Mouse (Mus musculus) retina, postnatal 1 day (tissue): ENCODE measurements at regions not wholly inside any gene's neighbourhood (a gene's known extent, or its start where the extent isn't known, plus 50 kb on each side); places are given as distances from the start of the nearest gene placed in this dataset.

ENCODE experiments used
- DNase-seq: peaks from one replicate; pipeline ENCODE4 v3.0.0-alpha.2; 2012

GRCm38 (mm10) chr6:117627461-117627860 lies 213.5 kb upstream of the Zfp637 start:
- DNase-seq: no peak

- no peak for DNase-seq
Measured at GRCm38 (mm10) chr6:117646628-117647027, 194.4 kb upstream of the Zfp637 start.

- DNase-seq: no peak
Measured at GRCm38 (mm10) chr6:117650541-117650940, 190.4 kb upstream of the Zfp637 start.

- no peak for DNase-seq
Measured at GRCm38 (mm10) chr6:117651551-117651950, 189.4 kb upstream of the Zfp637 start.

DNA sequence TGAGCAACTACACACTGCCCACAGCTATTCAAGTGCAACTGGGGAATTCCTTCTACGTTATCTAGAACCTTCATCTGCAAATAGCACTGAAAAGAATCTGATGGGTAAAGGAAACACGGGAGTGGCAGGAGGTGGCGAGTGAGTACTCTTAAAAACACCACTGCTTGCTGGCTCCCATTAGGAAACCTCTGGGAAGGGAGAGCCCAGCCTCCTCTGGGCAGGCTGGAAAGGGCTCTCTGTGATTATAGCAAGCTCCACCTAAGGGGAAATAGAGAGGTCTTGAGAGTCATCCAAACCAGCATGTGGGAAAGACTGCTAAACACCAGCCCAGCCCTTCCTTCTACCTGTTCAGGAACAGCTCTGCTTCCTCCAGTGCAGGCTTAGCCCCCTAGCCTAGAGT lies 189.0 kb upstream of the Zfp637 start:
- DNase-seq: no peak

- DNase-seq: no peak
Measured at GRCm38 (mm10) chr6:117652917-117653316, 188.1 kb upstream of the Zfp637 start.

DNA sequence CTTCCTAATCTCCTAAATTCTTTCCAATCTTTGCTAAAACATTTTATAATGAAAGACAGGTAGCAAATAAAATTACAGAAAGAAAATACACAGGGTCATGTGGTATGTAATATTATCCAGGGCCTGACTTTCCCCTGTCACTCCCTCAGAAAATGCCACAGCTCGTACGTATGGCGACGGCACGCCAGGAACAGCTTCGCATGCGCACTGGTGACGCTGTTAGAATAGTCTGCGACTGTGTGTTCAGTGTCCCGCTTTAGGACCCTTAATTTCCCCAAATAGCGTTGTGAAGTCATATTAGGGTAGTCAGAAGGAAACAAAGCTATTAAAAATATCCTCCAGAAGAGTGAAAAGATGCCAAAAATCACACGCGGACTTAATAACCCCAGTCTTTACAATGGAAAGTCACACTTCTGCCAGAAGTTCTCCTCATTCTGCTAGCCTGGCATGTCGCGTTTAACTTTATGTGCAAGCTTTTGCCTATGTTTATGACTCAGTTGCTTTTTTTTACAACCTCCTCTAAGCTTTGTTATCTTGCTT lies 187.0 kb upstream of the Zfp637 start:
- DNase-seq: no peak

DNA sequence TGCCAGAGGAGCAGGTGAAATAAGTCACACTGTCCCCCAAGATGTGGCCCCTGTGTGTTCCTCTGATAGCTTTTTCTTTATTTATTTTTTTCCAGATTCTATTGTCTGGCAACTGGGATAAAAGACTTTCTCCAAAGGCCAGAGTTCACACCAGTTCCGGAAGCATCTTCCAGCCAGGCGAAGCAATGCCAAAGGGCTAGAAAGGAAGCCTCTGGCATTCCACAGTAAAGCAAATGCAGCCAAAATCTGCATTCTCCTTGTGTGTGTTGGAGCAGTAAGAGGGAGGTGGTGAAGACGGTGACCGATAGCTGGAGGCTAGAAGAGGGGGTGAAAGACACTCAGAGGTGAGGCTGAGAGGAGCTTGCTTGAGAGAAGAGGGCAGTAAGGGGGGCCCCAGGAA lies 185.0 kb upstream of the Zfp637 start:
- no peak for DNase-seq

DNA sequence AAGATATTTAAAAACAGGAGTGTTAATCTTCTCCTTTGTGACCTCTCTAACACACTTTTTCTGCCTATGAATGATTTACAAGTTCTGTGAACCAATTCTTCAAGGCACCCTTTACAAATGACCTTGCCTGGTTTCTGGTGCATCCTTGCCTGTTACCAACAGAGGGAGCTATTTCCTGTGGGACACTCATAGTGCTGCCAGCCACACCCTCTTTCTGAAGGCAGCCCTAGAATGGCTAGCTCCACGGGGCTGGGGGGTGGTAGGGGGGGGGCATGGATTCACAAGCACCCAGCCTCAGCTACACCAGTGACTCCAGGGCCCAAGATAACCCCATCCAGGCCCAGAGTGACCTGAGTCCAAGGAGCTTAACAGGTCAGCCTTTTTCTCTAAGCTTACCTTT lies 180.4 kb upstream of the Zfp637 start:
- DNase-seq: peak; percentile 45

DNA sequence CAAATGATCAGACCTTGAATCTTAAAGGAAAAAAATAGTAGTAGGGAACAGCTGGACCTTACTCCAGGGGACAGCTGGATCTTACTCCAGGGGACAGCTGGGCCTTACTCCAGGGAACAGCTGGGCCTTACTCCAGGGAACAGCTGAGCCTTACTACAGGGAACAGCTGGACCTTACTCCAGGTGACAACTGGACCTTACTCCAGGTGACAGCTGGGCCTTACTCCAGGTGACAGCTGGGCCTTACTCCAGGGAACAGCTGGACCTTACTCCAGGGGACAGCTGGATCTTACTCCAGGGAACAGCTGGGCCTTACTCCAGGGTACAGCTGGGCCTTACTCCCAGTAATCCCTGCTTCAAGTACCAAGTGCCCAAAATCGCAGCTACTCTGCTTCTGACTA lies 178.3 kb upstream of the Zfp637 start:
- no peak for DNase-seq

DNA sequence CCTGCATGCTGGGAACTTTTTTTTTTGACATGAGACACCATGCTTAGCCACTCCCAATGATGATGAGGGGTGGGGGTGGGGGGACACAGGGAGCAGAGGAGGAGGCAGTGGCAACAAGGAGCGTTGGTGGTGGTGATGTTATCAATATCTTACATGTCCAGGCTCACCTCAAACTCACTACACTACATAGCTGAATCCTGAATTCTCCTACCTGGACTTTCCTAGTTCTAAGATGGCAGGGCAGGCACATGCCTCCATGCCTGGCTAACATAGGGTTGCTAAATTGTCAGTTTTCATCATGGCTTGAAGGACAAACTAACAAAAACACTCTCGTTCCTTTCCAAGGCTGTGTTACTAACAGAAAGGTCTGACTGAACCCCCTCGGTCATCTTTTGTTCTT lies 170.6 kb upstream of the Zfp637 start:
- DNase-seq: no peak

GRCm38 (mm10) chr6:117670792-117671525 lies 170.0 kb upstream of the Zfp637 start:
- no peak for DNase-seq

DNA sequence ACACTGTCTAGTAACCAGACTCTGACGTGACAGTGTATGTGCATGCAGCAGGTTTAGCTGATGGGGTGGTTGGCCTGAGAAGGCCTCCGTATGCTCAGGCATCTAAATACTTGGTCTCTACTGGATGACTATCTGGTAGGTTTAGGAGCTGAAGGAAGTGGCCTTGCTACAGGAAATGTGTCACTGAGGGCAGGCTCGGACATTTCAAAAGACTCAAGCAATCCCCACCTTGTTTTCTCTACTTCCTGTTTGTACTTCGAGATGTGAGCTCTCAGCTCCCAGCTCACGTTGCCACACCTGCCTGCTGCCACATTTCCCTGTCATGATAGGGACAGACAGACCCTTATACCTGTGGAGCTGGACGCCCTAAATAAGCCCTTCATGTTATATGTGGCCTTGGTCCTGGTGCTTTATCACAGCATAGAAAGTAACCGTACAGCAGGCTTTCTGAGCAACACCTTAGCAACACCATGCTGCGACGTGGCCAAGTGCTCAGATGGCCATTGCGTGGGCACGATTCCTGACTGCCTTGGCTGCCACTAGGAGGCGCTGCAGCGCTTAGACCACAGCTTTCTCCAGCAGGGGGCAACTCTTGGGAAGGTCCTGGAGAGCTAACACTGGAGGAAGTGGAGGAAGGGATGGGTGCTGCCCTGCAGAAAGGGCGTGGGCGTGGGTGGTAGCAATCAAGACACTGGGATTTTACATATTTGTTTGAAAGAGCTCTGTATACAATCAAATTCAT lies 165.8 kb upstream of the Zfp637 start:
- DNase-seq: peak; percentile 66

DNA sequence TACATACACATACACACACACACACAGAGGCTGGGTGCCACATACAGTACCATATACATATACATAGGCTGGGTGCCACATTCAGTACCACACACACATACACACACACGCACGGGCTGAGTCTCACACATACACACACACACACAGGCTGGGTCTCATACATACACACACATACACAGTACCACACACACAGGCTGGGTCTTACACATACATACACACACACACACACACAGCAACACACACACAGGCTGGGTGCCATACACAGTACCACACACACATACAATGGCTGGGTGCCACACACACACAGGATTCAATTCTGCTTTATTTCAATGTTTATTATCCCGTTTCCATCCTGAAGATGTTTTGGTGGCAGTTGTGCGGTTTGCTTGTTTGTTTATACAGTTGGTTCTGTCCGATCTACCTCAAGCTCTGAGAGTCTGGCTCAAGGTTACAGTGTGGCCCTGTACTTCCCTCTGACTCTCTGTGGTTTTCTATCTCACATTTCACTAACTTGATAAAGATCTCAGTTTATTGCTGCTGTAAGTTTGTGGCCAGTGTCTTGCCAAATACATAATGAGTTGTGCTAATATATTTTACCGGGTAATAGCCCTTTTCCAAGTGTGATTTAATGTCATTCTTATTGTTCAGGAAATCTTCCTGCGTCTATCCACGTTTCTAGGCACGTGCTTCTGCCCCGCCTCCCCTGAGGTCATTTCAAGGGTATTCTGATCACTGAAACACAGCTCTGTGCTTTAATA lies 164.7 kb upstream of the Zfp637 start:
- no peak for DNase-seq

DNA sequence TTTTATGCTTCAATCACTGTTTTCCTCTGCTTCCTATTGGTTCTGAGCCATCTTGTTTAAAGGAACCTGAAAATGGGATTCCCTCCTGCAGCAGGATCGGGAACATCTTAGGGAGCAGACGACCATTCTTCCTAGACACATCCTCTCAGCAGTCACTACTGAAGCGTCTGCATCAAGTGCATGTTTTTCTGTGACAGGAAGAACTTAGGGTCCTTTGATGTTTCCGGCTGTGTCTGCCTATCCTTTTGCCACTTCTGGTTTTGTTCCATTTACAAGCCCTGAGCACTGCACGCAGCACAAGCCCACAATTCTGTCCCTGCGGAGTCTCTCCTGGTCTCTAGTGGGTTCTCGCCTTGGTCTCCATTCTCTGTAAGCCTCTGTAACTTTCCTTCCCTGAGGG lies 163.9 kb upstream of the Zfp637 start:
- no peak for DNase-seq

DNA sequence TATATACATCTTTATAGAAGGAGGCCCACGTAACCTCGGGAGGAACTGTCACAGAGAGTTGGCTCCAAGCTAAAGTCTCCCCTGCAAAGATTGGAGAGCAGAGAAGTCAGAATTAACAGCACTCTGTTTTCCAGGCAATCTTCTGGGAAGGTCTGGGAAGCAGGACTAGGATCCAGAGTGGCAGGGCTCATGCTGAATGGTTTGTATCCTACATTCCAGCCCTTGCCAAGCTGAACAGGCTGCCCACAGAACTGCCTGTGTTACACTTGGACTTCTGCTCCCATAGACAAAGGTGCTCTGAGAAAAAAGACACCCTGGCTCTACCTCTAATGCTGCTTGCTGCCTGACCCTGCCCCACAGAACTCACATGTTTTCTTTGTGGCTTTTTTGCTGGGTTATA lies 163.2 kb upstream of the Zfp637 start:
- no peak for DNase-seq

DNA sequence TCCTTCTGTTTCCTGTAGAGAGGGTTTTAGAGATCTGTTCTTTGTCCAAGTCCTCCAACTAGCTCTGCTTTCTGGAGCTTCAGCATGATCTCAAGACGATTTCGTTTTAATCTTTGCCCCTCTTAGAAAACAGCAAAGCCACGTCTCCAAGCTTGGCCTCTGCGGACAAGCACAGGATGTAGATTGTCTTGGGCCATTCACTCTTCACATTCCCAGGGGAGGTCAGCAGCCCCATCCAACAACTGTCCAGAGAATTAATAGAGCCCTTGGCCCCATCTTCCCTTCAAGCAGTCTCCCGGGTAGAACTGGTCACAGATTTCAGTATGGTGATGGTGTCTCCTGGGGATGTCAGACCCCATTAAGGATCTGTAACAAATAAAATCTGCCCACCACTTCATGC lies 162.7 kb upstream of the Zfp637 start:
- DNase-seq: no peak

DNA sequence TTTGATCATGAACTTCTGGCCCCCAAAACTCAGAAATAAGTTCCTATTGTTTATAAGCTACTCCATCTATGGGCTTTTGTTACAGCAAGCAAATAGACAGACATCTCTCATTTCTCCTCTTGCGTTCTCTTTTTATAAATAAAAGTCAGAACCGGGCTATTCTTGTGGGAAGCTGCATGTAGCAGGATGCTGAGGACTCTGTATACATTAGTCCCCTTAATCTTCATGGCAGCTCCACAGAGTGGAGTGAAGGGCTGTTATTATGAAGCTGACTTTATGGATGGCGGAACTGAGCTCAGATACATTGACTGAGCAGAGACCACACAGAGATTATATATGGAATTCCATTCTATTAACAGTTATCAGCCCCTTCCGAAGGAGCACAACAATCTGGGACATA lies 162.1 kb upstream of the Zfp637 start:
- no peak for DNase-seq

DNA sequence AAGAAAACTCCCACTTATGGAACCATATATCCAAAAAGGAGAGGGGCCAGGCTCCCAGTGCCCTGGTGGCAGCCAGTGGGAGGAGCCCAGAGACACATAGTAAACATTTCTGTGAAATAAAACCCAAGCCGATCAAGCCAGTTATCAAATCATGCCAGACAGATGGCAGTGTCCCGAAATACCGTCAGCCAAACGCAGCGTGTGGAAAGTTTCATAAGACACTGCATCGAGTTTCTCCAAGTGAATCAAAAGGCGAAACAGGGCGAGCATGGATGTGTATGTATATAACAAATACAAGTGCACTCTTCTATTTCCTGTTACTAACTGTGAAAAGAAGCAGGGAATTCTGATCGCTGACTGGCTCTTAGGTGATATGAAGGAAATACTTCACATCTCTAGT lies 154.8 kb upstream of the Zfp637 start:
- DNase-seq: no peak

DNA sequence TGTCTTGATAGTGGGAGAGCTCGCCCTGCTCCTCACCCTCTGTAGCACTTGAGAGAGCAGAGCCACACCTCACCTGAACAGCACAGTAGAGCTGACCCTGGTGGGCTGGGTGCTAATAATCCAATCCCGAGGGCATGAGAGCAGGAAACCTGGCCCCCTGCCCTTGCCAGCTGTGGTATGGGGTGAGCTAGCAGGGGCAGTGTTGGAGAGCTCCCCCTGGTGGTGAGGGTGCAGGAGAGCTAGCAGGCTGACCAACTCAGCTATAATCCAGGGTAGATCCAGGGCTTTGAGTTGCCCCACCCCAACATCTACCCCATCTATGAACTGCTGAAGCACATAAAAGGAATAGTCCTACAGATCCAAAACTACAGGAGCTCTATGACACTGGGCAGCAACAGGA lies 153.9 kb upstream of the Zfp637 start:
- no peak for DNase-seq

DNA sequence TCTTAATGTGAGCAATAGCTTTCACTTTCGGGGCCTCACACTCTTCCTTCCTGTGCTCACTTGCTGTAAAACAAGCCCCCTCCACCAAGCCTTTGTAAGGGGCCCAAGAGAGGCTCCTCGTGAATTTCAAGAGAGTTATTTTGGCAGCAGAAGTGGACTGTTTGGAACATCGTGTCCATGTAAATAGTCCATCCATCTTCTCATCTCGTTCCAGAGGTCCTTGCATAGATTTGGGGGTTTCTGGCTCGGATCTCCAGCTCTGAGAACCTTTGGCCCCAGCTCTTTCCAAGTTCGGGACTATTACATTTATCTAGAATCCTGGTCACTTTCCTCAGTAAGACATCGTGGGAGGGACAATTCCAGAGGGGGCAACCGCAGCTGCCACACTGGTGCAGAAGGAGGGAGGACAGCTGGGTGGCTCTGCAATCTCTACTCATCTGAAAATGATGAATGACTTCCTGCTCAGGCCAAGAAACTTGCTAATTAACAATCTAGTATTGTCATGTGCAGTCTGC lies 152.3 kb upstream of the Zfp637 start:
- no peak for DNase-seq

- DNase-seq: no peak
Measured at GRCm38 (mm10) chr6:117700286-117700685, 140.7 kb upstream of the Zfp637 start.

GRCm38 (mm10) chr6:117701547-117701946 lies 139.4 kb upstream of the Zfp637 start:
- no peak for DNase-seq
